Mouse (Mus musculus) urinary bladder, postnatal 10 days (tissue): ENCODE data around the gene Tekt5.

Source experiments
- DNase-seq: peaks from one replicate; pipeline ENCODE4 v3.0.0; 2022; ENCODE audit warnings: low spot score

Gene Tekt5

GRCm38 (mm10) chr16:10379531-10379930 lies 15.8 kb downstream of the Tekt5 start:
- no peak for DNase-seq

- DNase-seq, result no peak
Measured at GRCm38 (mm10) chr16:10377286-10377685, 18.0 kb downstream of the Tekt5 start.

GRCm38 (mm10) chr16:10374254-10375011 lies 20.9 kb downstream of the Tekt5 start:
- no peak for DNase-seq

- no peak for DNase-seq
Measured at GRCm38 (mm10) chr16:10372372-10372771, 22.9 kb downstream of the Tekt5 start.

- no peak for DNase-seq
Measured at GRCm38 (mm10) chr16:10369996-10370395, 25.3 kb downstream of the Tekt5 start.

GRCm38 (mm10) chr16:10369468-10369934 lies 25.8 kb downstream of the Tekt5 start:
- no peak for DNase-seq

- no peak for DNase-seq
Measured at GRCm38 (mm10) chr16:10366240-10367217, 28.8 kb downstream of the Tekt5 start.

- DNase-seq, result no peak
Measured at GRCm38 (mm10) chr16:10365796-10366195, 29.5 kb downstream of the Tekt5 start.

- no peak for DNase-seq
Measured at GRCm38 (mm10) chr16:10363061-10363460, 32.2 kb downstream of the Tekt5 start.

GRCm38 (mm10) chr16:10359241-10359640 lies 36.0 kb downstream of the Tekt5 start:
- DNase-seq, result no peak

GRCm38 (mm10) chr16:10358010-10358934 lies 37.0 kb downstream of the Tekt5 start:
- no peak for DNase-seq

GRCm38 (mm10) chr16:10355004-10355403 lies 40.3 kb downstream of the Tekt5 start:
- DNase-seq, result no peak

GRCm38 (mm10) chr16:10351050-10351636 lies 44.1 kb downstream of the Tekt5 start:
- no peak for DNase-seq

- DNase-seq, result no peak
Measured at GRCm38 (mm10) chr16:10349876-10350275, 45.4 kb downstream of the Tekt5 start.

- no peak for DNase-seq
Measured at GRCm38 (mm10) chr16:10349436-10349835, 45.9 kb downstream of the Tekt5 start.

GRCm38 (mm10) chr16:10347551-10347950 lies 47.7 kb downstream of the Tekt5 start:
- no peak for DNase-seq

GRCm38 (mm10) chr16:10341110-10341509 lies 54.2 kb downstream of the Tekt5 start:
- no peak for DNase-seq

GRCm38 (mm10) chr16:10339930-10340329 lies 55.4 kb downstream of the Tekt5 start:
- no peak for DNase-seq

GRCm38 (mm10) chr16:10338601-10339000 lies 56.7 kb downstream of the Tekt5 start:
- DNase-seq, result no peak

- DNase-seq, result no peak
Measured at GRCm38 (mm10) chr16:10337422-10338197, 57.7 kb downstream of the Tekt5 start.
